Mouse (Mus musculus) retina, postnatal 1 day (tissue): ENCODE data around the gene Ulk3.

Experiments used
- DNase-seq: peaks from one replicate; pipeline ENCODE4 v3.0.0-alpha.2; 2012

Gene Ulk3

DNA sequence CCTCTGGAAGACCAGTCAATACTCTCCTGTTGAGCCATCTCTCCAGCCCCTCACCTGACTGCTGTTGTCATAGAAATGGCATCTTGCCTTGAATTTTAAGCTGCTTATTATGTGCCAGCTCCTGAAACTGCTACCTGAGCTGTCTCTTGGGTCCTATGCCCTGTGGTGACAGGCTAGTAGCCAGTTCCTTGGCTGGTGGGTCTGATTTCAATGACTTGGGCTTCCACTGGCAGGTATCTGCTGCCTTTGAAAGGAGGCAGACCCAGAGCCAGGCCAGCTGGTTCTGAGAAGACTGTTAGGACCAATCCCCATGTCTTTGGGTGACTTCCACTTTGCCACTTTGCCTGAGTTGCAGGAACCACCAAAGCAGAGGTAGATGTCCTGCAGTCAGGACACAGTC lies 14.9 kb upstream of the Ulk3 start:
- DNase-seq: no peak

DNA sequence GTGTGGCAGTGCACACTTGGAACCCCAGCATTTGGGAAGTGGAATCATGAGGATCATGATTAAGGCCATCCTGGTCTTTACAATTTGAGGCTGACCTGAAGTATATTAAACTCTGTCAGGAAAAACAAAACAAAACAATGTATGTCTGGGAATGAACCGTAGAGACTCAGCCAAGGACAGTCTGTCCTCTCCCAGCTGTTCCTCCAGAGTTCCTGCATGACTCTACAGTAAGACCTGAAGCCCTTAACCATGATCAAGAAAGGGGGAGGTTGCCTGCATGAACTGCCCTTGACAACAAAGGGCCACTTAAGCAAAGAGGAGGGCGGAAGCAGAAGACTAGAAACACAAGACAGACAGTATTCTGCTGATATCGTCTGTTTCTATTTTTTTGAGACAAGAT lies 13.7 kb upstream of the Ulk3 start:
- no peak for DNase-seq

DNA sequence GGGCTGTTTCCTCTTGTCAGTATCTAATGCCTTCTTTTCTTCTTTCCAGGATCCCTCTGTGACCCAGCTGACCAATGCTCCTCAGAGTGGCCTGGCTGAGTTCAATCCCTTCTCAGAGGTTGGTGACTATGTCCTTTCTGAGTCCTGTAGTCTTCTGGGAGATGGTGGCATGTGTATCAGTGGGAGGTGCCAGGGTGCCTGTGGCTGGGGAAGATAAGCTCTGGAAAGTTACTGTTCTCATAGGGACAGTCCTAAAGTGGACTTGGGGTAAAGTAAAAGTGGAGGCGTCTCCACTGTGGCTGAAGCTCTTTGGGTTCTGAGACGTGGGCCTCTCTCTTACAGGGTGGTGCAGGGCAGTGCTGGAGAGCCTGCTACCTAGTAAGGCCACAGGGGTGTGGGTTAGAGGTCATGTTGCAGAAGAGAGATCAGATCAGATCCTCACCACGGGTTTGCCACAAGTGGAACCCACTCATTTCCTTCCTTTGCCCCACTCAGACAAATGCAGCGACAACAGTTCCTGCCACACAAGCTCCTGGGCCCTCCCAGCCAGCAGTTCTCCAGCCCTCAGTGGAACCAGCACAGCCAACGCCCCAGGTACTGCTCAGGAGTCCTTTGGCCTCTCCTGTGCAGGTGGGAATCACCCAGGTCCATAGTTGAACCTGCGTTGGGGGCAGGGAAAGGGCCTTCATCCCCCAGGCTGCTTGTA lies 12.0 kb upstream of the Ulk3 start:
- no peak for DNase-seq

DNA sequence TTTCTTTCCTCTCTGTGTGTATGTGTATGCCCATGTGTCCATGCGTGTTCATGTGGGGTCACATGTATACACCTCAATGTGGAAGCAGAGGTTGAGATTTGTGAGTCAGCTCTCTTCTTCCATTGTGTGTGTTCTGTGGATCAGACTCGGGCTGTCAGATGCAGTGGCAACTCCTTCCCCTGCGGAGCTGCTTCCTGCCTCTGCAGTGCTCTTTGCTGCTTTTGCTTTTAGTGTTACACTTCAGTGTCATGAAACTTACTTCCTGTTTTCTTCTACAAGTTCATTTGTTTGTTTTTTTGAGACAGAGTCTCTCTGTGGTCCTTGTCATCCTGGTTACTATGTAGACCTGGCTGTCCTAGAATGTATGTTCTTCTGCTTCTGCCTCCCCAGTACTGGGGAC lies 4.3 kb upstream of the Ulk3 start:
- no peak for DNase-seq

DNA sequence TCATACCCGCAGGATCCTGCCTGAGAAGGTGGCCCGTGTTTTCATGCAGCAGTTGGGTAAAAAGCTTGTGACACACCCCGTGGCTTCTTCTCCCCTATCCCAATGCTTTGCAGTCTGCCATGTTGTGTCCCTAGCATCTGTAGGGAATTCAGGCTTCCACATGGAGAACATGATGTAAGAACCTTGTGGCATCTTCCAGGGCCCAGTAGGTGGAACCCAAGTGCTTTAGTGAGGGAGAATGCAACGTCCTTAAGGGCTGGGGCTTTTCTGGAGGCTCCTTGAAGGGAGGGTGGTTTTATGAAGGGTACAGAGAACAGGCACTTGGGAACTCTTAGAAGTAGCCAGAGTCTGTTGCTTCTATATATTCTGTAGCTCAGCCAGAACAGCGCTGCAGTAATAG lies 1.5 kb downstream of the Ulk3 start:
- DNase-seq: peak; percentile 66

DNA sequence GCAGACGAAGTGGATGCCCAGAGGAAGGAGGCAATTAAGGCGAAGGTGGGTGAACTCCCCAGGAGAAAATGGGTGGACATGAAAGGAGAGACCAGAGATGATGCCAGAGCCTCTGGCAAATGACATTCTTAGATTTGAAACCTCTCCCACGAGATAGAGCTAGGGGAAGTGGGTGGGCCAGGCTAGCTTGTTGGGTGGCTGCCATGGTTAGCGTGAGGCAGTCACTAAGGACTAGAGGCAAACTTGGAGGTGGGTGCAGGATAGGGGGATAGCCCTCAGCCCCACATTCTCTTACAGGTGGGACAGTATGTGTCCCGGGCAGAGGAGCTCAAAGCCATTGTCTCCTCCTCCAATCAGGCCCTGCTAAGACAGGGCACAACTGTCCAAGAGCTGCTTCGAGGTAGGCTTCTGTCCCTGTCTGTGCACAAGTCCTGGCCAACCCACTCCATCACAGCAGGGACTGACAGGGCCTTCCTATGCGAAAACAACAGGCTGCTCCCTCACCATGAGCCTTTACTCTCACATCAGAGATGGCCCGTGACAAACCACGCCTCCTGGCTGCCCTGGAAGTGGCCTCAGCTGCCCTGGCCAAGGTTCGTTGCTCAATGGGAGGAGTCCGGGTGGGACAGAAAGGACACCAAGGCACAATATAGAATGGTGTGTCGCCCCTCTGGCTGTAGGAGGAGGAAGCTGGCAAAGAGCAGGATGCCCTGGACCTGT lies 4.4 kb downstream of the Ulk3 start:
- DNase-seq: no peak

DNA sequence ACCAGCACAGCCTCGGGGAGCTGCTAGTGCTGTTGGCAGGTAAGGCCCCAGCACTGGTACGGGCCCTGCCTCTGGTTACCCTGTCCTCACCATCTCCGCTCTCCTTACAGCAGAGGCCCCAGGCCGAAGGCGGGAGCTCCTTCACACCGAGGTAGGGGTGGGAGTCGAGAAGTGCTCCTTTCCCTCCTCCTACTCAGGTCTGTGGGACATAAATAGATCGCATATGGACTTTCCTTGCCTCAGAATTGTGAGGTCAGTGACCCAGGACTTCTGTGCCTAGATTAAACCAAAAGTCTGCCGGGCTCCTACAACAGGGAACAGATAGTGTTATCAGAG lies 4.9 kb downstream of the Ulk3 start:
- no peak for DNase-seq

DNA sequence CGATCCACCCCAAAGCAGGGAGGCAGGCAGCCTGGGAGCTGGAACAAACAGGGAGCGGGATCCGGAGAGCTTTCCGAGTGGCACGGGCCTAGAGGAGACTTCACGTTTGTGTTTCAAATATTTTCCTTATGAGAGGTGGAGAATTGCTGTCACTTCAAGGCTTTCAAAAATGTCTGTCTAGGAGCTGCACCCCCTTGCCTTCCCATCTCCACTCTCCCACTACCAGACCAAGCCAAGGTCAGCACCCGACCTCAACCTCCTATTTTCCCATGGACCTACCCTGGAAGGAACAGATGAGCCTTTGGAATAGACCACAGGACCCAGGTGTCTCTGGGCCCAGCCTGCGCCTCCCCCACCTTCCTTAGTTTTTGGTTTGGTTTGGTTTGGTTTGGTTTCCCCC lies 8.0 kb downstream of the Ulk3 start:
- DNase-seq: no peak

DNA sequence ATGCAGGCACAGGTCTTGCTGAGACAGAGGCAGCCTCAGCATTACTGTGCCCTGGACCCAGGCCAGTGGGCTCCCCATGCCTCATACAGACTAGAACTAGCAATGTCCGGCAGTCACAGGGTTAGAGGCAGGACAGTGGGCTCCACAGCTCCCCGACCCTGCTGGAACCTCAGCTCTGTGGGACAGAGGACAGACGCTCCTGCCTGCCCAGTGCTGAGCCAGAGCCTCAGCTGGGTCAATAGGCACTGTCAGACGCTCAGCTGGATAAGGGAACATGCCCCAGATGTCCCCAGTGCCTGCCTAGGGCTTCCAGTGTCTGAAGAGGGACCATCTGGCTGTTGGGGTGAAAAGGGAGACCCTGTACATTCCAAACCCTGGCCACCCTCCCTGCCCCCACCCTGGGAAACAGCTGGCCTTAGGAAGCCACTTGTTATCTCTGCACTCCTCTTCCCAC lies 8.7 kb downstream of the Ulk3 start:
- peak; percentile 82 for DNase-seq

DNA sequence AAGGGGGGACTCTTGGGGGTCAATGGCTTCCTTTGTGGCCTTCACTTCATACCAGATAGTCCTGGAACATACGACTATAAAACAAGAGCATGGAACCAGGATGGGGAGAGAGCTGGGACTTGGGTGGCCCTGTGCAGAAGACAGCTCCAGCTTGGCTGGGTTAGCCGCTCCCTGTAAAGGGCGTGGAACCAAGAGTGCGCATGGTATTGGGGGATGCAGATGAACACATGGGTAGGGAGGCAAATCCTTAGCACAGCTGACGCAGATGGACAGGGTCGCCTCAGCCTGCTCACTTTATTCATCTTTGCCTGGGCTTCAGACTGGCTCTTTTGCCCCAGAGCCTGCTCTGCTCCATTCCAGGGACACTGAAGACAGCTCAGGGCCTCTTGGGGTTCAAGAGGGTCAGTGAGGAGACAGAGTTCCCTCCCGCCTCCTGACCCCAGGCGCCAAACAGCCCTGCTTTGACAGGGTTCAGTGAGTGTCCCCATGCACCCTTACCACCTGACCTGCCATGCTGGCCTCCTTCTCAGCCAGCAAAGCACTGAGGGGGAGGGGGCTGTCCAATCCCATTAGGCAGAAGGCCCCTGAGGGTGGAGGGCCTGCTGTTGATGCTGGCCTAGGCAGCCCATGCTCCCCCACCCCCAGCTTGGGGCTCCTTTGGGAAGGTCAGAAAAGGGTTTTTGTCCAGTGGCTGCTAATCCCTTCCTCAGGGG lies 9.8 kb downstream of the Ulk3 start:
- DNase-seq: peak; percentile 92

DNA sequence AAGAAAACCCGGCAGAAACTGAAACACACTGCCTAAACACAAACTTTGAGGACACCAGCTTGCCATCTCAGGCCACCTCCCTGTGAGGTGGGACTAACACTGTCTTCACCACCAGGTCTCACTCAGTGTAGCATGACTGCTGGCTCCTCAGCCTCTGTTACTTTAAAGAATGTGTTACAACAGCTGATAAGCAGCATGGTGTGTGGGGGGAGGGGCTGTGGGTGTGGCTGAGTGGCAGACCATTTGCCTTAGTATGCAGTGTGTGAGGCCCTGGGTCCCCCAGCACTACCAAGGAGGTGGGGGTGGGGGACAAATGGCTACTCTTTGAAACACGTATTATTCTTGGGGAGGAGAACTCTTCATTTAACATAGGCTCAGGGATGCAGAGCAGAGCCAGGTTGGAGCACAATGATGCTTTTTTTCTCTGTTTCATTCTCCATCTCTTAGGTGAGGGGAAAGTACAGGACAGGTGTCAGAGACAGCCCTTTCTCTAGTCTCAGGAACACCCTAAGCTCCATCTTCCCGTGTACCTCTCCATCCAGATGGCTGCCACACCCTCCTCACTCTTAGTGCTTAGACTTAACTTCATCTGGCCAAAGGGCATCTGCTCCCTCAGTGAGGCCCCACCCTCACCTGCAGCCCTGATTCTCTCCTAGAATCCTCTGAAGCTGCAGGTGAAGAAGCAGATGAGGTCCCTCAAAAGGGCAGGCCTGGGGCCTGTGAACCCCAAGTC lies 11.5 kb downstream of the Ulk3 start:
- DNase-seq: peak; percentile 44

DNA sequence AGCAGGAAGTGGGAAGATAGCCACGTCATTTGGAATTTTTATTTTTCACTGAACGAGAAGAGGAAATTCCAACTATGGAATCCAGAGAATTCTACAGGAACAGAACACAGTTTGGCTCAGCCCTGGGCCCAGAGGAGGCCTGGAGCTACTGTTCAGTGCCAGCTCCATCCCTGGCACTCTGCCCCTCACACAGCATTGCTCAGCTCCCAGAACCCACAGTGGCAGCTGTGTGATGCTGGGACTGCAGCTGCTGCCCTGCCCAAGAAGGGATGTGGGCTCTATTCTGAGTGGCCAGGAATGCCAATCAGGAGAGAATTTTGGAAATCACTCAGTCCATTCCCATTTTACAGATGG lies 12.1 kb downstream of the Ulk3 start:
- no peak for DNase-seq

DNA sequence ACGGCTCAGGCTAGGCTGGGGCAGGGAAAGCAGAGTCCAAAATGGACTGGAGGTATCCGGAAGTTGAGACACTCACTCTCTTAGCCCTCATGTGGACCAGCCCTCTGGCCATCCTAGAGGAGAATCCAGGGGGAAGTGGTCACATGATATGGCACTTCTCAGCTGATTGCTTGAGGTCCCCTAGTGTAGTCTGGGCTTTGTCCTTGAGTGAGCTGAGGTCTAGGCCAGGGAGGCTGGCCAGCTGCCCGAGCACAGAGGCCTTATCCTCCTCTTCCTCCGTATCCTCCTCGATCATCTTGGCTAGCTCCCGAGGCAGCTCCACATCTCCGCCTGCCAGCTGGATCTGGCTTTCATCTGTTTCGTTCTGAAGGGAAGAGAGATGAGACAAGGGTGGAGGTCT lies 12.8 kb downstream of the Ulk3 start:
- DNase-seq: no peak

DNA sequence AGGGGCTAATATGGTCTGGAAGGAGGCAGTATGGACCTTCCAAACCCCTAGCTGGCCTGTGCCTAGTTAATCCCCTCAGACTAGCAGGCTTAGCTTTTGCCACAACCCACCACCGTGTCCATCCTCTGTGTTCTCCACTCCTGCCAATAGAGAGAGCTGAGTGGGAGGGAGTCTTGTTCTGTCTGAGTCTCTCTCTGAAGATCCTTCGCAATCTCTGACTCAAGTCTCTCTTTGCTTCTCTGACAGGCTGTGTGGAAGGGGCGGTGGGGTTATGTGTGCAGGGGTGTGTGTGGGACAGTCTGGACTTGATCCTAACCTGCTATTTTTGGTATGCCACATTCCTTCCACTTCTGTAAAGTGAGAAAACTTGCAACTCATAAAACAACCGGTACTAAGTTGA lies 15.6 kb downstream of the Ulk3 start:
- peak; percentile 50 for DNase-seq

DNA sequence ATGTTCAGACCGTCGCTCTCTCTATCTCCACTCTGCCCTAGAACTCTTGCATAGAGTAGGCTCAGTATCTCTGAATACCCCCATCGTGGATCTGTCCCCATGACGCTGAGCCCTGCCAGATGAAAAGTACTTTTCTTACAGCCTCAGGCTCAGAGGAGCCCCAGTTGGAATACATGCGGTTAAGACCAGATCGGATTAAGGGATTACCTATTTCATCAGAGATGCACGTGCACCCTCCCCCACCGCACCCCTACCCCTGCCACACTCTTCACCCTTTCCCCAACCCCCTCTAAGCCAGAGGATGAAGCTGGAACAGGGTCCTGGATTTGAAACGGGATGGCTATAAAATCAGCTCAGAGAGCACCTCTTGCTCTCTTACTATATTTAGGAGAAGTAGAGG lies 16.3 kb downstream of the Ulk3 start:
- DNase-seq: peak; percentile 84

DNA sequence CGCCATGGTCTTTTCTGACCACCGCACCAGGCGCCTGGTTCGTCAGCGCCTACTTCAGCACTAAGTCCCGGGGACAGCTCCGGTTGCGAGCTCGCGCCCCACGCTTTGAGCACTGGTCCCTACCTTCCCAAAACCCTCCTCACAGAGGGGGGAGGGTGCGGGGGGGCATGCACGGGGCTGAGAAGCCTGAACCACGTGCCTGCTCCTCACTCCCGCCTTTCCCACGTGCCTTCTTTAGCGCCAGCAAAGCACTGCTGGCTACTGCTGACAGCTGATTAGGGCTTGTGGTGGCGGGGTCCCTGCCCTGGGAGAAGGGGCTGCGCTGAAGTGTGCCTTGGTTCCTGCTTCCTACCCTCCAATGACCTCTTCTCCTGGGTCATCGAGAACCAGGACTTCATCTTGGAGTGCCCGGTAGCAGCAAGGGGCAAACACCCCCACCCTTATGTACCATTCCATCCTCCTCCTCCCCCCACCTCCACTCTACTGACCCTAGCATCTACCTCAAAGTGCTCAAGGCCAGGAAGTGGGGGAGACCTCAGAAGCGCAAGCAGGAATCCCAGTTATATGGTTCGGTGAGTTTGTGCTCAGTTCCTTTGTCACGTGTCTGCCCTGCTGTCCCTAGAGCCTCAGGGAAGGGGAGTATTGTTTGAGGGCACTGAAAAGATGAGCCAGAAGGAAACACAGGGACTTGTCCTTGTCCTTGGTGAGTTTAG lies 17.0 kb downstream of the Ulk3 start, which contains the start of gene Cplx3:
Cplx3 (minus strand) TSS at position 143 of the 713 bp plus-strand sequence.
- peak; percentile 89 for DNase-seq

DNA sequence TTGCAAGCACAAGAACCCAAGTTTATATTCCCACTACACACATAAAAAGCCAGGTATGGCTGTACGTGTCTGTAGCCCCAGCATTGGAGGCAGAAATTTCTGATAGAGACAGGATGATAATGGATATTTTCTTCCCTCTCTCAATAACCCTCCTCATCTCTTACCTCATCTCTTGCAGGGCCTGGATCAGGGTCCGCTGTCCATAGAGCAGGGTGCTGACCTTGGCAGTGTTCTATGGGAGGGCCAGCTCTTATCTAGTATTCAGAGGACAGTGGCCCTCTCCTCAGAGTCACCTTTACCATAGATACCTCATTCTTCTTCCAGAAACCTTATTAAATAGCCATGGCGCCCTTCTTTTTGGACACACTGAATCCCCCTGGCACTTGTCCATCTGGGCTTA lies 20.6 kb downstream of the Ulk3 start:
- DNase-seq: no peak

DNA sequence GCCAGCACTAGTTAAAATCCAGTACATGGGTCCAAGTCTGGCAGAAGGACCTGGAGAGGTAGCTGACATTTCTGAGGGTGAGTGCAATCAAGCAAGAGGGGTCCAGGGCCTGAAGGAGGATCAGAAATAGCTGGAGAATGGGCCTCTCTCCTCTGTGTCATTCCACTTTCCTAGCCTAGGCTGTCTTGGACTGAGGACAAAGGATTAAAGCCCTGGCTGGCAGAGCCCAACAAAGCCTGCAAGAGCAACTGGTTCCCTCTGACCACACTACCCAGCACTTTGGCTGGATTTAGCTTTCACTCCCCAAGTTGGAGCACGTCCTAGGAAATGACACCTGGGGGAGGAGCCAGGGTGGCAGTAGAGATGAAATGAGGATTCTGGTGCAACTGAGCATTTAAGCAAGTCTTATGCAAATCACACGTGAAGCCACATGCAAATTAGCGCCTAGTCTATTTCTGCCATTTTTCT lies 21.1 kb downstream of the Ulk3 start:
- no peak for DNase-seq

DNA sequence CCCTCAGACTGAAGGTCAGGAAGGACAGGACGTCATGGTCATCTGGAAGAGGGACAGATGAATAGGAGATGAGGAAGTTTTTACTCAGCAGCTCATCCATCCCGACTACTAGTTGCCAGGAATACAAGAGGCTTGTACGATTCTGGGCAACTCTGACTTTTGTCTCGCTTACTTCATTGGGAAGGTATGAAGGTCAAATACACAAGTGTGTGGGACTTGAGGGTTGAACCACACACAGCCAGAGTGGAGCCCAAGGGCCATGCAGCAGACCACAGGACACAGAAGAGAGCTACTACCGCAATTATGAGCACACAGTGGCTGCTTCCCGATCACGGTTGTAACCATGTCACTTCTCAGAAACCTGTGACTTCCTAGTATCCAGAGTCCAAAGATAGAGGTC lies 23.3 kb downstream of the Ulk3 start:
- DNase-seq: no peak

DNA sequence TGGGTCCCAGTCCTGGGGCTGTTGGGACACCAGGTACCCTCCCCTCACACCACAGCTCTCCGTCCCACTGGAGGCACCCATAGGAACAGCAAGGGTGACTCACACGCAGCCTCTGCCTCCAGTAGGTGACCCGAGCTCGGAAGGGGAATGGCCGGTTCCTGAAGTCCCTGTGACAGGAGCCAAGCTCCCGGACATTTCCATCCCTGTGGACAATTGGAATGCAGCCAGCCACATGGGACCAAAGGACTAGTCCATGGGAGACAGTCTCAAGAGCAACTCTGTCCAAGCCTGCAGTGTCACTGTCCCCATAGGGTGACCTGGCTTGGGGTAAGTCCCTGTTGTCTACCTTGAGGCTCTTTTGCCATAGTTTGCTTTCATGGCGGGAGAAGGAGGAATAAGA lies 24.7 kb downstream of the Ulk3 start:
- no peak for DNase-seq

DNA sequence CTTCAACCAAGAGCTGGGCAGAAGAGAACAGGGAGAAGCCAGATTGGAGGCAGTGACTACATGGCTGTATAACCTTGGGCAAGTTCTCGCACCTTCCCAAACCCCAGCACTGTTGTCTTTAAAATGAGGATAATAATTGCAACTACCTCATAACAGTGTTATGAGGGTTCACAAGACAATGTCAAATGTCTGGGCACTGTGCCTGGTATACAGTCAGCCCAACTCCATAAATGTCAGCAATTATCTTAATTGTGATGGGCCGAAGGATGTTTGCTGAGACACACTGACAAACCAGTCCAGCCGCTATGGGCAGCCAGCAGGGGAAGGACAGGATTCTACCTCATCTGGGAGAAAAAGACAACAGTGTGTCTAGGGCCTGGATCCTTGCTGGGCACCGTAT lies 25.5 kb downstream of the Ulk3 start:
- no peak for DNase-seq

DNA sequence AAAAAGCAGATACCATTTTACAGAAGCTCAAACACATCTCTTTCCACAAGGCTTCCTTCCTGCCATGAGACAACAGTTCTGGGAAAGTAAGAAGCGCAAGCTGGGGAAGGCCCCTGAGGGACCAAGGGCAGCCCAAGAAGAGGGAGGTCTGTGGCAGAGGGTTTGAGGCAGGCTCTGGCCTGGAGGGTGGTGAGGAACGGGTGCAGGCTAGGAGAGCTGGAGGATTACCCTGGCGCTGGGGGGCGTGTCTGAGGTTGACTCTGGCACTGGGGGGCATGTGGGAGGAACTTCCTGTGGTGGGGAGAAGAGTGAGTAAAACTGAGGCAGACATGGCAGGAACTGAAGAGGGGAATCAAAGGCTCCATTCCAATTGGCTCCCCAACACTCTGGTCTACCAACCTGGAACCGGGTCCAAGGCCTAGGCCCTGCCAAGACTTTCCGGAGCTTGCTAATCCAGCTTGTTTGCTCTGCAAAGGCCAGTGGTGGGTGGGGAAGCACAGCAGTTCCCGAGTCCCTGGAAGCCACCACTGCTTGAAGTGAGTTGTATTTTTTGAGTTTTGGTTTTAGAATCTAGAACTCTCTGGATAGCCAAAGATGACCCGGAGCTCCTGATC lies 28.4 kb downstream of the Ulk3 start:
- DNase-seq: no peak
